Mouse (Mus musculus): ENCODE data around the gene Kdm3a. TPM values are rescaled to one million over a fixed set of nuclear protein-coding genes. Genes with fewer than 3 reads are reported as not detected.
A peak's percentile ranks its signal among the peaks of the same experiment; 100 is the strongest.

The Kdm3a gene
- polyA plus RNA-seq, 1 experiment from 2014 or later, result 8.8 TPM

- no peak overlapping the region for H3K27ac ChIP-seq (ENCODE audit: low read depth)
- no peaks in the 10 kb centered on the region for H3K27me3 ChIP-seq (ENCODE audit: insufficient read depth, low read length)
- H3K36me3 ChIP-seq (replicated peaks; ENCODE audit: insufficient read depth, low read length), result peaks cover 60% of the 10 kb centered on the region
- H3K9ac ChIP-seq (replicated peaks), result no peak overlapping the region
- no peak for DNase-seq
- no peak overlapping the region for H3K4me3 ChIP-seq (ENCODE audit: low read depth, low read length)
- no peaks in the 10 kb centered on the region for H3K9me3 ChIP-seq (ENCODE audit: low read length)
- H3K4me1 ChIP-seq (ENCODE audit: insufficient read depth), result no peaks in the 10 kb centered on the region
- no peak overlapping the region for H3K4me2 ChIP-seq (ENCODE audit: low read depth, low read length)
- ATAC-seq, result no peak
- no peak for TF ChIP-seq CTCF (IDR thresholded peaks at IDR 0.05; ENCODE audit: low read depth)
- no peak for TF ChIP-seq EP300 (IDR thresholded peaks at IDR 0.05; ENCODE audit: low read depth)
Measured at GRCm38 (mm10) chr6:71624723-71625122, 8.1 kb downstream of the Kdm3a start.

- WGBS (ENCODE audit: insufficient replicate concordance), result 85% methylated on average over 5 of the region's 5 CpGs
- no peak overlapping the region for H3K9ac ChIP-seq (replicated peaks)
- H3K27ac ChIP-seq (ENCODE audit: low read depth), result no peak overlapping the region
- no peak overlapping the region for H3K4me2 ChIP-seq (ENCODE audit: low read depth, low read length)
- H3K4me3 ChIP-seq (ENCODE audit: low read depth, low read length), result no peak overlapping the region
- no peaks in the 10 kb centered on the region for H3K27me3 ChIP-seq (ENCODE audit: insufficient read depth, low read length)
- no peaks in the 10 kb centered on the region for H3K9me3 ChIP-seq (ENCODE audit: low read length)
- ATAC-seq, result no peak
- TF ChIP-seq EP300 (IDR thresholded peaks at IDR 0.05; ENCODE audit: low read depth) (no peak), CTCF (IDR thresholded peaks at IDR 0.05; ENCODE audit: low read depth) (no peak)
- peaks cover 81% of the 10 kb centered on the region for H3K36me3 ChIP-seq (replicated peaks; ENCODE audit: insufficient read depth, low read length)
- no peaks in the 10 kb centered on the region for H3K4me1 ChIP-seq (ENCODE audit: insufficient read depth)
- DNase-seq, result no peak
Measured at GRCm38 (mm10) chr6:71621981-71622380, 10.8 kb downstream of the Kdm3a start.

GRCm38 (mm10) chr6:71621551-71621950, 11.2 kb downstream of the Kdm3a start:
- no peaks in the 10 kb centered on the region for H3K27me3 ChIP-seq (ENCODE audit: insufficient read depth, low read length)
- H3K4me1 ChIP-seq (ENCODE audit: insufficient read depth), result no peaks in the 10 kb centered on the region
- 91% methylated on average over 5 of the region's 5 CpGs for WGBS (ENCODE audit: insufficient replicate concordance)
- no peak overlapping the region for H3K9ac ChIP-seq (replicated peaks)
- H3K27ac ChIP-seq (ENCODE audit: low read depth), result no peak overlapping the region
- H3K4me2 ChIP-seq (ENCODE audit: low read depth, low read length), result no peak overlapping the region
- no peak overlapping the region for H3K4me3 ChIP-seq (ENCODE audit: low read depth, low read length)
- TF ChIP-seq CTCF (IDR thresholded peaks at IDR 0.05; ENCODE audit: low read depth), result no peak
- no peak for TF ChIP-seq EP300 (IDR thresholded peaks at IDR 0.05; ENCODE audit: low read depth)
- H3K9me3 ChIP-seq (ENCODE audit: low read length), result no peaks in the 10 kb centered on the region
- peaks cover 82% of the 10 kb centered on the region for H3K36me3 ChIP-seq (replicated peaks; ENCODE audit: insufficient read depth, low read length)
- DNase-seq (no peak), ATAC-seq (no peak)

DNA sequence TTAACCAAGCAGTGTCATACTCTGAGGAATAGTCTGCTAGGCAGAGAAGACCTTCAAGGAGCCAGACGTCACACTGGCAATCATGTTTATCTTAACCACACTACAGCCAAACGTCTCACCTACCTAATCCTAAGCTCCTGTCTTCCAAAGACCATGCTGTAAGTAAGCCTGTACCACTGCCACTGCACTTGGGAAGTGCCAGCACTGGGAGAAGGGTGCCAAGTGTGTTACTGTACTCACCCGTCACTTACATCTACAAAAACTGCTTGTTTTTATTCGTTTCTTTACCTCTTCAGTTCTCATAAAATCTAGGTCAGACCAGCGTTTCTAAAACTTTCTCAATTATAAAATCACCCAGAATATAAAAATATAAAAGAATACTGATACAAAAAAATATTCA, 15.8 kb downstream of the Kdm3a start:
- DNase-seq (no peak), ATAC-seq (no peak)
- 73% methylated on average over 5 of the region's 5 CpGs for WGBS (ENCODE audit: insufficient replicate concordance)
- peaks cover 81% of the 10 kb centered on the region for H3K36me3 ChIP-seq (replicated peaks; ENCODE audit: insufficient read depth, low read length)
- no peak overlapping the region for H3K4me3 ChIP-seq (ENCODE audit: low read depth, low read length)
- H3K9me3 ChIP-seq (ENCODE audit: low read length), result no peaks in the 10 kb centered on the region
- no peak overlapping the region for H3K4me2 ChIP-seq (ENCODE audit: low read depth, low read length)
- TF ChIP-seq CTCF (IDR thresholded peaks at IDR 0.05; ENCODE audit: low read depth) (no peak), EP300 (IDR thresholded peaks at IDR 0.05; ENCODE audit: low read depth) (no peak)
- H3K27me3 ChIP-seq (ENCODE audit: insufficient read depth, low read length), result no peaks in the 10 kb centered on the region
- H3K27ac ChIP-seq (ENCODE audit: low read depth), result no peak overlapping the region
- no peaks in the 10 kb centered on the region for H3K4me1 ChIP-seq (ENCODE audit: insufficient read depth)
- H3K9ac ChIP-seq (replicated peaks), result no peak overlapping the region

GRCm38 (mm10) chr6:71613225-71613624, 19.6 kb downstream of the Kdm3a start:
- TF ChIP-seq CTCF (IDR thresholded peaks at IDR 0.05; ENCODE audit: low read depth), result no peak
- TF ChIP-seq EP300 (IDR thresholded peaks at IDR 0.05; ENCODE audit: low read depth), result no peak

GRCm38 (mm10) chr6:71609968-71610367, 22.8 kb downstream of the Kdm3a start:
- DNase-seq (no peak), ATAC-seq (peak; percentile 53)
- no peak overlapping the region for H3K9ac ChIP-seq (replicated peaks)
- 56% methylated on average over 7 of the region's 7 CpGs for WGBS (ENCODE audit: insufficient replicate concordance)
- H3K36me3 ChIP-seq (replicated peaks; ENCODE audit: insufficient read depth, low read length), result peaks cover 68% of the 10 kb centered on the region
- peaks cover 3% of the 10 kb centered on the region; the same call in 1 of the 2 replicates for H3K4me1 ChIP-seq (ENCODE audit: insufficient read depth)
- no peak overlapping the region for H3K27ac ChIP-seq (ENCODE audit: low read depth)
- no peak overlapping the region for H3K4me2 ChIP-seq (ENCODE audit: low read depth, low read length)
- no peaks in the 10 kb centered on the region for H3K9me3 ChIP-seq (ENCODE audit: low read length)
- H3K4me3 ChIP-seq (ENCODE audit: low read depth, low read length), result no peak overlapping the region
- no peaks in the 10 kb centered on the region for H3K27me3 ChIP-seq (ENCODE audit: insufficient read depth, low read length)
- no peak for TF ChIP-seq CTCF (IDR thresholded peaks at IDR 0.05; ENCODE audit: low read depth)
- TF ChIP-seq EP300 (IDR thresholded peaks at IDR 0.05; ENCODE audit: low read depth), result 0 out of 2 replicates have a peak, but pooled peaks have one; percentile 46

More at GRCm38 (mm10) chr6:71613225-71613624, 19.6 kb downstream of the Kdm3a start:
- Histone ChIP-seq H3K9ac (replicated peaks) (no peak overlapping the region), H3K27me3 (ENCODE audit: insufficient read depth, low read length) (no peaks in the 10 kb centered on the region), H3K4me2 (ENCODE audit: low read depth, low read length) (no peak overlapping the region), H3K9me3 (ENCODE audit: low read length) (no peaks in the 10 kb centered on the region), H3K36me3 (replicated peaks; ENCODE audit: insufficient read depth, low read length) (peaks cover 75% of the 10 kb centered on the region), H3K4me3 (ENCODE audit: low read depth, low read length) (no peak overlapping the region), H3K27ac (ENCODE audit: low read depth) (no peak overlapping the region), H3K4me1 (ENCODE audit: insufficient read depth) (peaks cover 3% of the 10 kb centered on the region; the same call in 1 of the 2 replicates)
- DNase-seq (no peak), ATAC-seq (no peak)

DNA sequence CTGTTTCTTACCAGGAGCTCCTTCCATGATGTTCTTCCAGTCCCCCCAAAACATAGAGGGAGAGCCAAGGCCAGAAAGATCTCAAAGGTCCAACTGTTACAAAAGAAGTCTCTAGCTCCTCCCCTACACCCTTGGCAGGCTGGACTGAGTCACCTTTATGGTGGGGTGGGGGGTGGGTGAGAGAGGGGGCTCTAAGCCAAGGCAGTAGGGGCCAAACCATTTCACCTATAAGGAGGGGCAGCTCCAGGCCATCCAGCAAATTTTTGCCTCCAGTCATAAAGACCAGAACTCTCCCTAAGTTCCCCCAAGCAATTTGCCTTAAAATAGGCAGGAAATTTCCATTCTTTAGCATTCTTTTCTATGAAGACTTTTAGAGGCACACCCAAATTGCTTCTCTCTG, 23.8 kb downstream of the Kdm3a start:
- Histone ChIP-seq H3K27me3 (ENCODE audit: insufficient read depth, low read length) (no peaks in the 10 kb centered on the region), H3K36me3 (replicated peaks; ENCODE audit: insufficient read depth, low read length) (peaks cover 70% of the 10 kb centered on the region), H3K4me1 (ENCODE audit: insufficient read depth) (peaks cover 3% of the 10 kb centered on the region; the same call in 1 of the 2 replicates), H3K9me3 (ENCODE audit: low read length) (no peaks in the 10 kb centered on the region), H3K4me2 (ENCODE audit: low read depth, low read length) (no peak overlapping the region), H3K4me3 (ENCODE audit: low read depth, low read length) (no peak overlapping the region), H3K27ac (ENCODE audit: low read depth) (no peak overlapping the region), H3K9ac (replicated peaks) (no peak overlapping the region)
- TF ChIP-seq EP300 (IDR thresholded peaks at IDR 0.05; ENCODE audit: low read depth) (no peak), CTCF (IDR thresholded peaks at IDR 0.05; ENCODE audit: low read depth) (no peak)
- ATAC-seq (no peak), DNase-seq (no peak)

Measured in liver, postnatal 0 days (tissue).